Mouse (Mus musculus) forebrain, embryonic 10.5 days (tissue): ENCODE data around the gene Agrp. TPM values are rescaled to one million over a fixed set of nuclear protein-coding genes. Genes with fewer than 3 reads are reported as not detected.
A peak's percentile ranks its signal among the peaks of the same experiment; 100 is the strongest.

Experiments
- DNase-seq: peaks from one replicate; pipeline ENCODE4 v3.0.0-alpha.2; 2017; ENCODE audit warnings: low spot score; ENCODE audit errors: extremely low spot score
- H3K27ac ChIP-seq: fragments of 300-500 bp; sonication (generic); 2 replicates; pipeline ENCODE4 v1.5.1; 2016; ENCODE audit warnings: mild to moderate bottlenecking
- H3K27me3 ChIP-seq: fragments of 300-500 bp; sonication (generic); 2 replicates; pipeline ENCODE4 v1.6.1; 2016; ENCODE audit warnings: mild to moderate bottlenecking; ENCODE audit not compliant: poor library complexity, severe bottlenecking
- H3K36me3 ChIP-seq: fragments of 300-500 bp; sonication (generic); replicated peaks from 2 replicates; pipeline ENCODE4 v1.6.1; 2016; ENCODE audit warnings: mild to moderate bottlenecking, moderate library complexity
- H3K4me1 ChIP-seq: fragments of 300-500 bp; sonication (generic); 2 replicates; pipeline ENCODE4 v1.6.1; 2016
- H3K4me3 ChIP-seq: fragments of 300-500 bp; sonication (generic); 2 replicates; pipeline ENCODE4 v1.5.1; 2016; ENCODE audit warnings: mild to moderate bottlenecking, moderate library complexity
- H3K9me3 ChIP-seq: fragments of 300-500 bp; sonication (generic); 2 replicates; pipeline ENCODE4 v1.6.1; 2016; ENCODE audit warnings: mild to moderate bottlenecking, moderate library complexity
- WGBS: fragments of 180-500 bp; shearing (Covaris S2); methylation state at CpG from one replicate; pipeline ENCODE4 v1.1.7; 2016; 5-methylcytosine and 5-hydroxymethylcytosine counted together
- polyA plus RNA-seq: library from polyadenylated mRNA; unstranded; fragments of >200 nt; fragmentation: Nextera tagmentation; extraction: Ambion mirVana; gene quantifications from 2 replicates; pipeline ENCODE4 v1.2.1, GENCODE M21; 2016

Gene Agrp
- polyA plus RNA-seq: 0.38 and 0.84 TPM in 2 replicates

- WGBS: under 1% methylated on average over 63 of the region's 63 CpGs
- H3K36me3 ChIP-seq: peaks cover 16% of the 10 kb centered on the region
- peaks cover 32% of the 10 kb centered on the region for H3K4me1 ChIP-seq
- no peak for DNase-seq
- no peaks in the 10 kb centered on the region for H3K9me3 ChIP-seq
- peak within 1 kb of the TSS; percentile 100 for H3K27ac ChIP-seq
- peak within 1 kb of the TSS; percentile 94 for H3K4me3 ChIP-seq
- no peaks in the 10 kb centered on the region for H3K27me3 ChIP-seq
These were observed at the start of gene Agrp for GRCm38 (mm10) chr8:105636963-105637510. Gene Agrp, minus strand, starts transcription at chr8:105637393.

- Histone ChIP-seq H3K27ac (no peak overlapping the region), H3K4me1 (peaks cover 15% of the 10 kb centered on the region), H3K9me3 (no peaks in the 10 kb centered on the region), H3K4me3 (no peak overlapping the region), H3K36me3 (peaks cover 33% of the 10 kb centered on the region), H3K27me3 (0 out of 2 replicates have a peak, but pooled peaks cover 8% of the 10 kb centered on the region)
- no peak for DNase-seq
- WGBS: 74% methylated on average over 6 of the region's 6 CpGs
These were observed 49.4 kb upstream of the Agrp start for GRCm38 (mm10) chr8:105686551-105686950.

DNA sequence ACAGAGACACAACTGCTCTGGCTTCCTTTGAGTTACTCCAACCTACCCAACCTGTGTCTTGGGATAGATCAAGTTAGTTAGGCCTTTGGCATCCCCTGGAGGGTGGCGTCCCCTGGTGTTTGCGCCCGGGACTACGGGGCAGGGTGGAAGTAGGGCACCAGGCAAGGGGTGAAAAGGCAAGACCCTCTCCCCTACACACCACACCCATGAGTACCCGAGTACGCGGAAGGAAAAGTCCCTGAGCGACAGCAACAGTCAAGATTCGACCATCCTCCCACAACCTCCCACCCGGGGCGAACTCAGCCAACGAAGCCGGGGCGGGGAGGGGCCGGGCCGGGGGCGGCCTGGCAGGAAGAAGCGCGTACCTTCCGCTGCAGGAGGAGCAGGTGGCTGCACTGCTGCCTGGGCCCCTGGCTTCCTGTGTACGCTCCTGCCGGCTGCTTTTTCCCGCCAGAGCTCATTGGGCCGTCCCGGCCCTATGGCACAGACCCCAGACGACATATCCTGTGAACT lies 48.7 kb upstream of the Agrp start, which contains the start of gene Carmil2:
Gene Carmil2, plus strand, starts transcription at position 479 of the 513 bp plus-strand sequence.
- Histone ChIP-seq H3K4me3 (peak within 1 kb of the TSS; percentile 21), H3K4me1 (peaks cover 15% of the 10 kb centered on the region), H3K27me3 (0 out of 2 replicates have a peak, but pooled peaks cover 8% of the 10 kb centered on the region), H3K9me3 (no peaks in the 10 kb centered on the region), H3K27ac (peak within 1 kb of the TSS; percentile 11; the same call in 1 of the 2 replicates), H3K36me3 (peaks cover 40% of the 10 kb centered on the region)
- no peak for DNase-seq
- WGBS: 14% methylated on average over 26 of the region's 26 CpGs

DNA sequence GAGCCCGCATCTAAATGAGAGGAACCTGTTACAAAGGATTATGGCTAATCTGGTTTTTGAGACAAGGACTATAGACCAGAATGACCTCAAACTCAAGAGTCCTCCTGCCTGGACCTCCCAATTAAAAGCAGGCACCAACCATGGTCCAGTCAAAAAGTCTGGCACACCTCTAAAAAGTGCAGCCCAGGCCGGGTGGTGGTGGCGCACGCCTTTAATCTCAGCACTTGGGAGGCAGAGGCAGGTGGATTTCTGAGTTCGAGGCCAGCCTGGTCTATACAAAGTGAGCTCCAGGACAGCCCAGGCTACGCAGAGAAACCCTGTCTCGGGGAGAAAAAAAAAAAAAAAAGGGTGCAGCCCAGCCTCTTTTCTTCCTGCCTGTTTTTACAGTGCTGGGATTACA lies 48.1 kb upstream of the Agrp start:
- Histone ChIP-seq H3K4me1 (peaks cover 15% of the 10 kb centered on the region), H3K27ac (no peak overlapping the region), H3K9me3 (no peaks in the 10 kb centered on the region), H3K27me3 (0 out of 2 replicates have a peak, but pooled peaks cover 8% of the 10 kb centered on the region), H3K36me3 (peaks cover 46% of the 10 kb centered on the region), H3K4me3 (no peak overlapping the region)
- no peak for DNase-seq
- WGBS: 87% methylated on average over 7 of the region's 7 CpGs

GRCm38 (mm10) chr8:105677891-105678290 lies 40.7 kb upstream of the Agrp start:
- no peak for DNase-seq
- Histone ChIP-seq H3K36me3 (peaks cover 99% of the 10 kb centered on the region), H3K27ac (no peak overlapping the region), H3K4me3 (no peak overlapping the region), H3K27me3 (no peaks in the 10 kb centered on the region), H3K9me3 (no peaks in the 10 kb centered on the region), H3K4me1 (no peaks in the 10 kb centered on the region)
- 98% methylated on average over 1 of the region's 1 CpGs for WGBS

GRCm38 (mm10) chr8:105661167-105661566 lies 24.0 kb upstream of the Agrp start:
- no peaks in the 10 kb centered on the region for H3K27me3 ChIP-seq
- no peaks in the 10 kb centered on the region for H3K4me1 ChIP-seq
- WGBS: 76% methylated on average over 3 of the region's 3 CpGs
- DNase-seq: no peak
- H3K27ac ChIP-seq: no peak overlapping the region
- peaks cover 70% of the 10 kb centered on the region for H3K36me3 ChIP-seq
- no peaks in the 10 kb centered on the region for H3K9me3 ChIP-seq
- H3K4me3 ChIP-seq: no peak overlapping the region

DNA sequence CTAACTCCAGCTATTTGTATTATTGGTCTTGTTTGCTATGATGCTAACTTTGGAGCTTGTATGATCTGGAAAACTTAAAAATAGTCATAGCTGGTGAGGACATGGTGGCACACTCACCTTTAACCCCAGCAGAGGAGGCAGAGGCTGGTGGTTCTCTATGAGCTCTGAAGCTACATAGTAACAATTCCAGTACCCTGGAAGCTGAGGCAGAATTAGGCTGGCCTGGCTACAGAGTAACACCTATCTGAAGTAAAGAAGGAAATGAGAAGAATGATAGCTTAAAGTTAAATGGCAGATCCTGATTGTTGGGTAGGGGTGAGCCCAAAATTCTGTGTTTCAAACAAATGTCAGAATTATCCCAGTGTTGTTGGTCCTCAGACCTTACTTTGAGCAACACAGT lies 20.4 kb upstream of the Agrp start:
- Histone ChIP-seq H3K4me3 (no peak overlapping the region), H3K27ac (no peak overlapping the region), H3K9me3 (no peaks in the 10 kb centered on the region), H3K4me1 (no peaks in the 10 kb centered on the region), H3K36me3 (peaks cover 70% of the 10 kb centered on the region), H3K27me3 (no peaks in the 10 kb centered on the region)
- no peak for DNase-seq

DNA sequence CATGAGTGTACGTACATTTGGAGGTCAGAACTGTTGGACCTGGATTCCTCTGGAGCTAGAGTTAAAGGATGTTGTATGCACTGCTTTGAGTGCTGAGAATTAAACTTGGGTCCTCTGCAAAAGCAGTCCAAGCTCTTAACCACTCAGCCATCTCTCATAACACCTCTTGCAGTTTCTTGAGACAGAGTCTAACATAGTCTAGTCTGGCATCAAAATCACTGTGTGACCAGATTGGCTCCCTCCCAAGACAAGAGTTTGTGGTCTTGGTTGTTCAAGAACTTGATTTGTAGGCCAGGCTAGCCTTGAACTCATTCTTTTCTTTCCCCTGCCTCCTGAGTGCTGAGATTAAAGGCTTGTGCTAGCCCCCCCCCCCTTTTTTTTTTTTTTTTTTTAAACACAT lies 11.7 kb upstream of the Agrp start:
- DNase-seq: no peak
- peaks cover 94% of the 10 kb centered on the region for H3K36me3 ChIP-seq
- 96% methylated on average over 1 of the region's 1 CpGs for WGBS

DNA sequence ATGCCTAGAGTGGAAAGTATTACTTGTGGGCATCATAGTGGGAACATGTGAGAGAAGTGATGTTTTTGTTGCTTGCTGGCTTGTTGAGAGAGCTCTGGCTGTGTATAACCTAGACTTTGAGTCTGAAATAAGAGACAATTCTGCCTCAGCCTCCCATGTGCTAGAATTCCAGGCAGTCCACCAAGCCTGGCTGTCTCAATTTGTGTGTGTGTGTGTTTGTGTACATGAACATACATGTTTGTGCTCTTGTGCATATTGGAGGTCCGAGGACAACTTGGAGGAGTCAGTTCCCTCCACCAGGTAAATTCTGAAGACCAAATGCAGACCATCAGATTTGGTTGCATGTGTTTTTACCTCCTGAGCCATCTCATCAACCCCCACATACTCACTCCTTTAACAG lies 8.0 kb upstream of the Agrp start:
- Histone ChIP-seq H3K27ac (no peak overlapping the region), H3K36me3 (peaks cover 78% of the 10 kb centered on the region), H3K9me3 (no peaks in the 10 kb centered on the region), H3K4me3 (no peak overlapping the region), H3K27me3 (no peaks in the 10 kb centered on the region), H3K4me1 (no peaks in the 10 kb centered on the region)
- WGBS: 97% methylated on average over 1 of the region's 1 CpGs
- no peak for DNase-seq

More for the DNA sequence above, 11.7 kb upstream of the Agrp start:
- Histone ChIP-seq H3K9me3 (no peaks in the 10 kb centered on the region), H3K4me1 (no peaks in the 10 kb centered on the region), H3K4me3 (no peak overlapping the region), H3K27me3 (no peaks in the 10 kb centered on the region), H3K27ac (no peak overlapping the region)

GRCm38 (mm10) chr8:105640511-105640910 lies 3.3 kb upstream of the Agrp start:
- no peak for DNase-seq
- Histone ChIP-seq H3K4me3 (no peak overlapping the region), H3K9me3 (no peaks in the 10 kb centered on the region), H3K27ac (no peak overlapping the region), H3K27me3 (no peaks in the 10 kb centered on the region), H3K4me1 (peaks cover 22% of the 10 kb centered on the region), H3K36me3 (peaks cover 46% of the 10 kb centered on the region)
- WGBS: 94% methylated on average over 2 of the region's 2 CpGs

- H3K9me3 ChIP-seq: no peaks in the 10 kb centered on the region
- H3K36me3 ChIP-seq: peaks cover 39% of the 10 kb centered on the region
- 88% methylated on average over 1 of the region's 1 CpGs for WGBS
- H3K27ac ChIP-seq: no peak overlapping the region
- no peak for DNase-seq
- no peaks in the 10 kb centered on the region for H3K27me3 ChIP-seq
- H3K4me3 ChIP-seq: no peak overlapping the region
- peaks cover 29% of the 10 kb centered on the region for H3K4me1 ChIP-seq
These were observed 2.6 kb upstream of the Agrp start for GRCm38 (mm10) chr8:105639835-105640234.

GRCm38 (mm10) chr8:105638510-105638909 lies 1.3 kb upstream of the Agrp start:
- no peak for DNase-seq
- H3K36me3 ChIP-seq: peaks cover 26% of the 10 kb centered on the region
- peak overlapping the region; percentile 94 for H3K4me3 ChIP-seq
- no peaks in the 10 kb centered on the region for H3K27me3 ChIP-seq
- peak overlapping the region; percentile 100; the same call in 1 of the 2 replicates for H3K27ac ChIP-seq
- 97% methylated on average over 4 of the region's 4 CpGs for WGBS
- H3K9me3 ChIP-seq: no peaks in the 10 kb centered on the region
- peaks cover 32% of the 10 kb centered on the region for H3K4me1 ChIP-seq

DNA sequence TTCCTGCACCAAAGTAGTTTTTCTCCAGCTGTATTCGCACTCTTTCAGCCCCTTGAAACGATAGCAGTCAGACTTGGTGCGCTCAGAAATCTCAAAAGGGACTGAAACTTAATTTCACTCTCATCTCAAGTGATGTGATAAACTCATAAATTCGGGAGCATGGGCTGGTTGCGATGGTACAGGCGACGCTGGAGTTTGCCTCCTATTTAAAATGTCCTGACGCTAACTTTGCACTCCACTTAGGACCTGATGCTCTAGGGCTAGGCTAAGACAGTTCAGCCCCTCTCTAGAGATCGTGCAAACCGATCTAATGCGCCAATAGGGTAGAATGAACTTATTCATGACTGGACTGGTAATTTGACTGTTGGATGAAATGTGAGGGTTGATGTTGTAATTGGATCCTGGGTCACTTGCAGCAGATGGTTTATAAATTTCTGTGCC lies 428 bp upstream of the Agrp start:
- no peaks in the 10 kb centered on the region for H3K9me3 ChIP-seq
- H3K36me3 ChIP-seq: peaks cover 21% of the 10 kb centered on the region
- no peak for DNase-seq
- H3K4me1 ChIP-seq: peaks cover 32% of the 10 kb centered on the region
- peak overlapping the region; percentile 100 for H3K27ac ChIP-seq
- H3K27me3 ChIP-seq: no peaks in the 10 kb centered on the region
- 0% methylated on average over 11 of the region's 11 CpGs for WGBS
- peak overlapping the region; percentile 94 for H3K4me3 ChIP-seq
